Mouse (Mus musculus) adrenal gland, postnatal 36 days (tissue): ENCODE measurements at regions not wholly inside any gene's neighbourhood (a gene's known extent, or its start where the extent isn't known, plus 50 kb on each side); places are given as distances from the start of the nearest gene placed in this dataset.

Experiments used
- DNase-seq, 2 experiments: peaks; one replicate each; pipeline ENCODE4 v3.0.0; 2021; ENCODE audit warnings: mixed read lengths in 1 of 2

DNA sequence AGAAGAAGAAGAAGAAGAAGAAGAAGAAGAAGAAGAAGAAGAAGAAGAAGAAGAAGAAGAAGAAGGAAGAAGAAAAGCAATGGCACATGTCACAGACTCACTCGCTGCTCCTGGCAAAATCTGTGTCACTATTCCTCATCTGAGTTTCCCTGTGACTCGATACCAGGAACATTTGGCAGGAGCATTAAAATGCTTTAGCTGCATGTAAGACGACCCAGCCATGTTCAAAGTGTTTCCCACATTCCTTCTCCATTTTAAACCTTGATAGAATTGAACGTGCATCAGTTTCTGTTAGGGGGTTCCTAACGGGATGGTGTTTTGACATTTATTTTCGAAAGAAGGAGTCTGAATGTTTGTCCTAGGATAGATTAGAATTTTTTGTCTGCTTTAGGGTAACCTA, 51.2 kb upstream of the Pja2 start:
- DNase-seq, result no peak

DNA sequence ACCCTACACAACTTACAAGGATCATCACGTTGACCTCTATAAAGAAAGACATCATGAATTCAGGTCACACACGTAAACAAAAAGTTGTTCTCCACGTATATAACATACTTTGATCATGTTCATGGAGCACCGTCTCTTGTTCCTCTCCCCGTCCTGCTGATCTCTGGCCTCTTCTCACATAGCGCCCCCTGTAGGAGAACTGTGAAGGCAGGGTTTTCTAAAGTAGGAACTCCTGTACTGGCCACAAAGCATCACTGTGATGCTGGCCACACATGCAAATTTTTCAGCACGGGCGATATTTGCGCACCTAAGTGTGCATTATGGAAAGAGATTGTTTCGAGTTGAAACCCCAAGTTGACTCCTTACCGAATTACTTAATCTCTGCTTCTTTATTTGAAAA, 51.9 kb upstream of the Pja2 start:
- DNase-seq, result no peak

DNA sequence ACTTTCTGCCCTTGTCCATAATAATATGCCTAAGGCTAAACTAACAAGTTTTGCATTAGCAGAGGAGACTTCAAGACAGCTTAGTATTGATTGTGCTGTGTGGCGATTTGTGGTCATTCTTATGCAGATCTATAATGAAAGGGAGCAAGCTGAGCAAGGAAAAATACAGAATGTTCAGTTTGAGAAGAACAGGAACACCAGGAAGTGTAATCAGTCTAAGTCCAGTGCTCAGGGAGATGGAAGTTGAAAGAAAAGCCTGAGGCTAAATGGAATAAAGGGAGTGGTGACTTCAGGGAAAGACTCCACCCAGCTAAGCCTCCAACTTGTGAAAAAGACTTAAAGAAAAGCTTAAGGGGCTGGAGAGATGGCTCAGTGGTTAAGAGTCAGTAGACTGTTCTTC, 58.6 kb upstream of the Pja2 start:
- no peak for DNase-seq

DNA sequence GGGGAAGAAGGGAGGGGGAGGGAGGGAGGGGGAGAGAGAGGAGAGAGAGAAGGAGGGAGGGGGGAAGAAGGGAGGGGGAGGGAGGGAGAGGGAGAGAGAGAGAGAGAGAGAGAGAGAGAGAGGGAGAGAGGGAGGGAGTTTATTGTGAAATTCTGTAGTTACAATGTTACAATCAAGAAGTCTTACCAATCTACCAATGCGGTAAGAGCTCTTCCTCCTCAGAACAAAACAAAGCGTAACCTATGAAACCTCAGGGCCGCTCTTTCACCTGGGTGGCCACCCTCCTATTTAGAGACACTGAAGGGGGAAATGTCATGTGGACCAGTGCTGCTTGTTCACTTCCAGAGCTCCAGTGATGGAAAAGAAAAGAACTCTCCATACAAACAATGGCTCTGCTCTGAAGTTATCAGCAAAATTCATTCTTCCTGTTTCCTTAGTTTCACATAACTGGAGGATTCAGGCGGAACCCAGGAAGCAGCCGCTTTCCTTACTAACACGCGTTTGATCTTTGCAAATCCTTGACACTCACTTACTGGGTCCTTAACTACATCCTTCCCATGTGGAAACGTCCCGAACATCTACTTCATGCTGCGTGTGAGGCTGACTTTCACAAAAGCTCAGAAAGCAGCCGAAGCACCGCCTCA, 65.7 kb upstream of the Pja2 start:
- DNase-seq, result peak; percentile 11 to 13

DNA sequence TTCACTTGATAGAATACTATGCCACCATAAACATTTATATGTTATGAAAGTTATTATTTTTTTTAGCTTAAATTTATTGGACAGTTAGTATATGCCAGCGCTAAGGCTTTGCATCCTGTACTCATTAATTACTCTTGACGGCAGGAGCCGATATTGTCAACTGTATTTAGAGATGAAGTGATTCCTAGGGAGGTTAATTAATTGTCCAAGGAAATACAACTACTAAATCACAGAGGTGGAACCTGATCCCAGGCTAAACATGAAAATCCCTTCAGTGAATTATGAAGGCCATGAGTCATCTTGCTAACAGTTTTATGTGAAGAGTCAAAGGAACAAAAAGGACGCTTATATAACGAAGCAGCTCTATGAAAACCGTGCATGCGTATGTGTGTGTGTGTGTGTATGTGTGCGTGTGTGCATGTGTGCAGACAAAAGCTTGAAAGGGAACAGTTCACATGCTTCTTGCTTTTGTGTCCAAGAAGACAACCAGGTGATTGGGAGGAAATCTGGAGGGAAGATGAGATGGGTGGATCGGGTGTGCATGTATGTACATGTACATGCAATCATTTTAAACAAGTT, 66.5 kb upstream of the Pja2 start:
- DNase-seq, result peak; percentile 32 to 48

DNA sequence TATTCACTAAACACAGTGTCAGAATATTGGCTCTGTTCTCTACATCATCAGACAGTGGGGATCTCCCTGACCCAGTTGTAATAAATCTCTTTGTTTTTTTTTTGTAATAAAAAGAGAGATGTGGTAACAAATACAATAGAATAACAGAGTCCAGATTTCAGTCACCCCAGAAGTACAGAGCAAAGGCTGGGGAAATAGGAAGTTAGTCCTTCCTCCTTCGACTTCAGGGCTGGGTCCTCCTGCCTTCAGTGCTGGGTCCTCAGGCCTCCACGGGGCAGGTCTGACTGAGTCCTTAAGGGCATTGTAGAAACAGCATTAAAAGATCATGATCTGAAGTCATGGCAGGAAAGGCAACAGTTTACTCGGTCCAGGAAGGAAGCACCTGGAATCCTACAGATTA, 67.0 kb upstream of the Pja2 start:
- no peak for DNase-seq

DNA sequence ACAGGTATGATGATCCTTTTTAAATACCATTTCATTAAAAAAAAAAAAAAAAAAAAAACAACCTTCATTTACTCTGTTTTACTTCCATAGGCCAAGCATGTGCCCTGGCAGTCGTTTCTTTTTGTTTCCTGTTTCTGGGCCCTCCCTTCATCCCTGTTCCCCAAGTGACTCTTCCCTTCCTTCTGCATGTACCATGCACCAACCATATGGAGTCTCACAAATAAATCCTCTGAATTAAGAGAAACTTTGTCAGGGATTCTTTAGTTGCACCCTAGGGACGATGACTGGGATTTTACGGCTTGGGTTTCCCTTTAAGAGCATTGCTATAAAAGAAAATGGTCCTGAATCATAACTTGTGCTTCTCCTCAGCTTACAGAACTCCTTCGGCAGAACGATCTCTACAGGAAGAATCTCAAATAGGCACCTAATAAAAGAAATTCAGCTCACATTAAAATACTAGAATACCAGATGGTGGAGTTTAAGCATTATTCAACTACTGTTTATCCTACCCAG, 75.1 kb upstream of the Pja2 start:
- DNase-seq, result no peak

DNA sequence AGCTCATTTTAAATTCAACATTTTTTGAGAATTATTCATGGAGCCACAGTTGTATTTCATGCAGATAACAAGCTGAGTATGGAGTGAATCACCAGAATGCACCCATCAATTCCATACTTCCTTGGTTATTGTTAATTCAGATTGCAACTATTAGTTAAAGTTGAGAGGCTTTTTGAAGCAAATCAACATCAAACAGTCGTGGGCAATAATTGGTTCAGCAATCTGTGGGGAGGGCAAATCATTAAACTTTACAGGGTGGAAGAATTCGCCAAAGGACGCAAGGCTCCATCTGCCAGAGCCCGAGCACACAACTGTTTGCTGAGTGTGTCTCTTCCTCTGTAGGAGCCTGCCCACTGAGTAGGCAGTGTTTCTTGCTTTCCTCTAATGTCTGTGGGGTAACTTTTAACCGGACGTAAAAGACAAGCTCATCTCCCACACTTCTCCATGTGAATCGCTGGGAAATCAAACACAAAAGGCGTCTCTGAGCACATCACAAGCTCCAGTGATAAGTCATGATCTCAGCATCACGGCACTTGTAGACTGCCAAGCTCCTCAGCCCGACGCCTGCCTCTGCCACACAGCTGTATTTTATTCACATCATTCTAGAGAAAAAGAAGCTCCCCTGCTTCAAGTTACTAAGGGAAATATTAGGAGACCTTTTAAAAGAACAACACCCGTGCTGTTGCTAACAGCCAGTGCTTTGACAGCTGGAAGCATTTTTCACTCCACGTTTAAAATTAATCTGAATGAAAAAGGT, 75.7 kb upstream of the Pja2 start:
- DNase-seq, result no peak

DNA sequence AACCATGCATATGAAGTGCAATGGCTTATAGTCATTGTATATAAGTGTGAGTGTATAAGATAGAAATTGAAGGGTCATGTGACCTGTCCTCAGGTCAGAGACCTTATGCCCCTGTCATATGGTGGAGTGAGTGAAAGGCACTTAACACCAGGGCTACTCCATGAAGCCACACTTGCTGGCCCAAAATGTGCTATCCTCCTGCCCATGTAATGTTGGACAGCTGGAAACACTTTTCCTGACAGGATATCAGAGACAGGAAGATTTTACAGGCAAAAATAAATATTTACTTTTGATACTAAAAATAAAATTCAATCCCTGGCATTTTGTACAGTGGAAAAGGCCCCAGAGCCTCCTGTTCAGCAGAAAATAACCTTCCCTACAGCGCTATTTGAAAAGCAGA, 94.1 kb upstream of the Pja2 start:
- no peak for DNase-seq

DNA sequence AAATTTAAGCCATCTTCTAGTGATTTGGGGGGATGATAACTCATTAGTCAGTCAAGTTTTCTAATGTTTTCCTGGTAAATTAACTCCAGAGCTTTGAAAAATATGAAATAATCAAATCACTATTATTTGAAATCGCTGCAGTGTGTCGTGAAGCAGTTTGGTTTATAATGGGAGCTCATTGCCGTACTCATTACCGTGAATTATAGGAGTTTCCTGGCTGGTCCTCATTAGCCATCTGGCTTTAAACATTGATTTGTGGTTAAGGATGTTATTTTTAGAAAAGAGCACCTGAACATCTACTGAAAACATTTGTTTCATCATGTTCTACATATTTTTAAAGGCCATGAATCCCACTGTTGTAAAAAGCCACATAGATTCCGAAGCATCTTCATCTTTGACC, 94.8 kb upstream of the Pja2 start:
- DNase-seq, result no peak

DNA sequence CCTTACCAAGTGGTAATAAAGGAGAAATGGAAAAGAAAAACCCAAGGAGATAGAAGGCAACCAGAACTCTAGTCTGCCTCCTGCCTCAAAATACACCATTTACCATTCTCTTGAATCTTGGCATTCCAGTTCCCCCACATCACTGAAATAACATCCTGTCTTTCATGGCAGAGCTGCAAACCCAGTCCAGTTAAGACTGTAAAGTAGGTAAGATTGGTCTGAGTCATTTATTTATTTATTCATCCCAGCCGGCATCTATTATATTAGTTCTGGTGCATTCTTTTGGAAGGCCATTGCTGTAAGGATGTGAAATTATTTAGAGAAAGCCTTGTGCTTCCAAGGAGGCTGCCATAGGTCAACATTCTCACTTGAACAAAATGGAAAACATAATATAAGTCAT, 107.9 kb upstream of the Pja2 start:
- DNase-seq, result no peak

DNA sequence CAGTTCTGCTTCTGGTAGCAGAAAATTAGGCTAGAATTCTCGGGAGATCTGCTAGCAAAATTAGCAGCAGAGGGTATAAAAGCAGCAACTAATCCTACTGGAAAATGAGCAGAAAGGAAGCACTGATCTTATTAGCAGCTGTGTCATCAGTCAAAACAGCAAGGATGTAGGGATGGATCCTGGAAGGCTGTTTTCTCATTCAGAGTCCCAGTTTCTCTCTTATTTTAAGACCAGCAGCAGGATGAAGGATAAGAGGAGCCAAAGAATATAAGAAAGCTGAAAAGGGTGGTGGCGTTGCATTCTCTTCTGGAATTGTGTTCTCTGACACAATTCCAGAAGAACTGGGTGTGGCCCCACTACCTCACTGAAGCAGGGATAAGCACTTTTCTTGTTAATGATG, 123.0 kb upstream of the Pja2 start:
- DNase-seq, result no peak

DNA sequence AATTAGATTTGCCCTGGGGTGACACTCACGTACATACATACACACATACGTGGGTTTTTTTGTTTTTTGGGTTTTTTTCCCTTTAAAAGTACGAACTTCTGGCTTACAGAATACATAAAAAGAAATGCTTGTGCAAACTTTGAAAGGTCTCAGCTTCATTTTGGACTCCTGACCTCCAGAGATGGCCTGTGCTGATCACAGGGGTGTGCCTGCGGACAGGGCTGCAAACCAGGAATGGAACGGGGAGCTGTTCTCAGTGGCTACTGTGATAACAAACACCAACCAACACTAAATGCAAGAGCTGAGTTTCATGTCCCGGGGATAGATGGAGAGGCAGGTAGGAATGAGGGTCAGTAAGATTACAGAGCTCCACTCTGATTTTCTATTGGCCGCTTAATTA, 134.3 kb upstream of the Man2a1 start:
- DNase-seq, result no peak

DNA sequence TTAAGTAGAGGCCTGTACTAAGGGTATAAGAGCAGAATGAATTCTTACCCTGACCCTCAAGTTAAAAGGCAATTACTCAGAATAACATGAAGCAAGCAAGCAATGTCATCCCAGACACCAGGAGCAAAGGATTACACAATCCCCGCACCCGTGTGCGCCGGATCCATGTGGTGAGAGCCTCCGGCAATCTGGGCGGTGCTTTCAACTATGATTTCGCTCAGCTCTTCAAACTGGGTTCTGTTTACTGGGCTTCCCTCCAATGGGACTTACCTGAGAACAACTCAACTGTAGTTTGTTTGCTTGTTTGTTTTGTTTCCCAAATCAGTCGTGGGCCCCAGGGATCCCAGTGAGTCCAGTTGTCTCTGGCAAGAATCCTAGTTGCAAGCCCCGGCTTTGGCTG, 133.8 kb upstream of the Man2a1 start:
- DNase-seq, result no peak

DNA sequence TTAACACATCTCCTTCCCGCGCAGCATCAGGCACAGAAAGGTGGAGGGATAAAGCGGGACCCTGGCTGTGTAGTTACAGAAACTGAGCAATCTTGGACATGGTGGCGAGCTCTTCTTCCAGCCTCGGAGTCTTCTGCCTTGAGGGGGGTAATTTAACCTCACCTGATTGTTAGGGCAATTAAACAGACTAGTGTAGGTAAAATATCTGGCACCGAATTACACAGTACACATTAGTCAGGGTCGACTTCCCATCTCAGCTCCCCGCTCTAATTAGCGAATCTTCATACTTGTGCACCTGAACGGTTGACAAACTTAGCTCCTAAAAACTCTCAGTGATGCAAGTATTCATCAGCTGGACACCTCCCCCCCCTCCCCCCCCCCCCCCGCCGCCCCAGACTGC, 133.2 kb upstream of the Man2a1 start:
- no peak for DNase-seq

DNA sequence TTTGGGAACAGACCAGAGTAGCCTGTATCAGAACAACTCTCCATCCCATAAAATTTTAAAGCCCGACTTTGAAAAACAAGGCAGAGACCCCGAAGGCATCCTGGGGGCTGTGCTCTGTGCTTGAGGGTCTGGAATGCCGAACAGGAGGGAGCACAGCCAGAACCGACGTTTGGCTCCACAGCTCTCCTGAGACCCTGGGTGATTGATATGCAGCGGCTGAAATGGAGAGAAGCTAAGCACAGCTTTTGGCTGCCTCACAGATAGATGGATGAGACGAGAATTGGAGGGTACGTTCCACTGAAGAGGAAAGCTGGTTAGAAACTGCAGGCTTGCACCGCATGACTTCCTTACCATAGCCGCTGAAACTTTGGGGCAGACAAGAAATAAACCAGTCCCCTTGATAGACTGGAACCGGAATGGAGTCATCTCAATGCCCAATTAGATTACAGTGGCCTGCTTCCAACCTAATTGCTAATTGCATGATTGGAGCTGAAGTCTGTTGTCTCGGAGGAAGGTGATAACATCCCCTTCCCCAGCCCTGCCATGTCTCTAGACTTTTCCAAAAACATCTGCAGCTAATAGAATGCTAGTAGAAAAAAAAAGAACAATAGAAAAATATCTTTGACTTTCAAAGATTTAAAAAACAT, 130.7 kb upstream of the Man2a1 start:
- DNase-seq, result no peak

DNA sequence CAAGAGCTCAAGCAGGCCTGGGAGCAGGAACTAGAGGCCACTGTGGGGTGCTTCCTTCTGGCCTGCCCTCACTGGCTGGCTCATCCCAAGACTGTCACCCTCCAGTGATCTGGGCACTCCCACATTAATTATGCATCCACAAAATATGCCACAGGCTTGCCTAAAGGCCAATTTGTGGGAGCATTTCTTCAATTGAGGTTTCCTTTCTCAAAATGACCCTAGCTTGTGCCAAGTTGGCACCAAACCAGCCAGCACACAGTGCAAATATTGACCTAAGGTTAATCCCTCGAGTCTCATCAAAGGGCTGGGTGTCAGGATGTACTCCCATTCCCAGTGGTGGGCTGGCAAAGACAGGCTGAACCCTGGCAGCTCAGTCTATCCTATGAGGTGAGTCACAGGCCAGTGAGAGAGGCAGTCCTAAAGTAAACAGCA, 119.9 kb upstream of the Man2a1 start:
- DNase-seq, result peak; percentile 65 to 77

DNA sequence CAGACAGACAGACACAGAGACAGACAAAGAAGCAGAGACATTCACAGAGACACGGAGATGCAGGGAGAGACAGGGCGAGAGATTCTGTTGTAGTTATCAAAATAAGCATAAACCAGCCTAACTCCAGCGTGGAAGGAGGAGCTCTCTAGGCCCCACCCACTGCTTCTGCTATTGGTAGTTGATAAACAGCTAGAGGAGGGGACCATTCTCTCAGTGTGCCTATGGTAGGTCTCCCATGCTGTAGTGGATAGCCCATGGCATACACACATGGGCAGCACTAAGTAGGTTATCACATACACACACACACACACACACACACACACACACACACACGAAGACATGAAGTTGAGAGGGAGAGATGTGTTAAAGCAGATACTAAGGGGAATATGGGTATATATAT, 115.7 kb upstream of the Man2a1 start:
- no peak for DNase-seq

DNA sequence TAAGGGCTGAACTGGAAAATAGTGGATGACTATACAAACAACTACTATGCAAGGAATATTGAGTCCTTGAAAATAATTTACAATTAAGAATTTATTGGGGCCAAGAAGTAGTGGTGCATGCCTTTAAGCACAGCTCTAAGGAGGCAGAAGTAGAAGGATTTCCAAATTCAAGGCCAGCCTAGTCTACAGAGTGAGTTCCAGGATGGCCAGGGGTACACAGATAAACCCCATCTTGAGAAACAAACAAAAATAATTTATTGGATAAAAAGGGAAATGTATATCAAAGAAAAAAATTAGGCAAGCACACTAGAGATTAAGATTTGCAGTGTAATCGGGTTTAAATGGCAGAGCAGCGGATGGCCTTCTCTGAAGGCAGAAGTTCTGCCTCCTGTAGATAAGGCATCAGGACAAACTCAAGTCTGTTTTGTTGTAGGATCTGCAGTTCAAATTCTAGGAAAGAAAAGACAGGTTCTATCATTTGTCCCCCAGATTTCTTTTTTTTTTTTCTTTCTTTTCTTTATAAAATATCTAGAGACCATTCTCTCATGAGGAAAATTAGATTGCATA, 110.7 kb upstream of the Man2a1 start:
- no peak for DNase-seq

DNA sequence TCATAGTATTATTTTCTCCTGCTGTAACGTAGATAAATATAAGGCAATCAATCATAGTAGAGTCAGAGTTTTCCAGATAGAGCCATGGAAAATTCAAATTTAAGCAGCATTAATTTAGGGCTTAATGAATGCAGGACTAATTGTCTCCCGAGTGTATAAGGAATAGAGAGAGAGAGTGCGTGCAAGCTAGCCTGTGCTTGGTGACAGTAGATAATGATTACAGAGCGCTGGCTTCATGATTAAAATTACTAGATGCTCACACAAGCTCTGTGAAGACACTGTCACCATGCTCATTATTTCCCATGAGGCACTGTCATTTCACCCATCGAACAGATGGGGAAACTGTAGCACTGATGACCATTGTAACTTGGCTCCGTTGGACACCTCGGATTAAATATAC, 109.9 kb upstream of the Man2a1 start:
- no peak for DNase-seq

DNA sequence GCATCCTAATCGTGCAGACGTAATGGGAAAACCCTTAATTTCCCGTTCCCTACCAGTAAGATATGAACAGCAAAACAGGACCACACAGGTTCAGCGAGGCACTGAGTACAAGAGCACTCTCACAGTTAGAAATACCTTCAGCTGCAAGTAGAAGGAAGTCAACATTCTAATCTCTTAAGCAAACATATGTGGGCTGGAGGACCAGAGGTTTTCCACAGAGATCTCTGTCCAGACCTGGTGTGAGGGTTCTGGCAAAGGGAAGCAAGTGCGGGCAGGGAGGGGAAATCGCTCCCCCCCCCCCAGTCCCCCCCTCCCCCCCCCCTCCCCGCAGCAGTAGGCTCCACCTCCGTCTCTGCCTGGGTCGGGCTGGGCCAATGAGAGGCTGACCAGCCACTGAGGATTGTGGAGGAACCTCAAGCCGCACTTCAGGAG, 108.6 kb upstream of the Man2a1 start:
- DNase-seq, result no peak

DNA sequence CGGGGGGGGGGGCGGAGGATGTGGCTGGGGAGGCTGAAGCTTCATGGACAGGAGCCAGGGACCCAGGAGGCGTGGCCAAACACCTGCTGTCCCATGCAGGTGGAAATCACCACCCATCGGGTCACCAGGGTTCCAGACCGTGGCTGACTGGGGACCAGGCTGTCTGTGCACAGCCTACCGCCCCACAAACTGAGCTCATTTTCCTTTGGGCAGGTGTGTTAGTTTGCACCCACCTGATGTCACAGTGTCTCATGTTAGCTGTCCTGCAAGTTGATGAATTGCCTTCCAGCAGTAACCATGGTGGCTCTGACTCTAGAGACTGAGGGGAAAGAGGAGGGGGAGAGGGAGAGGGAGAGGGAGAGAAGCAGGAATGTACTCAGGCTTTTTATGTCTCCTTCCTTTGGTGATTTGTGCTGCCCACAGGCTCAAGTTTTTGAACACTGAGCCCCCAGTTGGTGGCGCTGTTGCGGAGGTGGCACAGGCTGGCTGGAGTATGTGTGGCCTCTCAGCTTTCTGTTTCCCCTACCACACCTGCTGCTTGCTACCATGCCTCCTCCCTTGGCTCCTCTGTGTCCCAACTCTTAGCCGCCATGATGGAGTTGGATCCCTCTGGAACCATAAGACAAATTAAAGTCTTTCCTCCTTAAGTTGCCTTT, 107.8 kb upstream of the Man2a1 start:
- DNase-seq, result peak; percentile 65 to 74
